Mouse (Mus musculus): ENCODE results near the gene Gtdc1. TPM values are rescaled to one million over a fixed set of nuclear protein-coding genes. Genes with fewer than 3 reads are reported as not detected.
"Not testable (repeated sequence)": the region's sequence is repeated elsewhere in the genome, so short reads cannot be mapped to it uniquely, and the experiment has no call there.

Gtdc1 gene
- polyA plus RNA-seq, 1 experiment = 15.5 TPM

DNA sequence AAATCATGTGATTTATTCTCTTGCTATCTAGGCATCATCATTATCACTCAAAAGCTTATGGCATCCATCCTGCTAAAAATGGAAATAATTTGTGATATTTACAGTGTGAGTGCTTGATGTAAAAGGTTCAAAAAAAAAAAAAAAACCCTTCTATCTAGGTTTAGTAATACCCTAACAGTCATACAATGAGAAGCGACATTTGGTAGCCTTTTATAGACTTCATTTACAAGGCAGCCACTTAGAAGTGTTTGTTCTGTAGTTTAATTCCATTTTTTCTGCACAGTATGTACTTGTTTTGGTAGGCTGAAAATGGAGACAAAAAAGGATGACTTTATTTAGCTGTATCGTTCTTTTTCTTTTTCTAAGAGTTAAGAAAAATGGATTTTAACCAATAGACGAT, 305.0 kb downstream of the Gtdc1 start:
- Histone ChIP-seq H3K27me3 (ENCODE audit: control insufficient read depth, insufficient read depth, low read length) (no peaks in the 10 kb centered on the region), H3K4me3 (ENCODE audit: control insufficient read depth, low read depth, low read length) (no peak overlapping the region), H3K36me3 (ENCODE audit: control insufficient read depth, insufficient read depth, low read length) (no peaks in the 10 kb centered on the region), H3K4me1 (ENCODE audit: control insufficient read depth, insufficient read depth, low read length) (no peaks in the 10 kb centered on the region), H3K27ac (ENCODE audit: control insufficient read depth, insufficient read depth, low read depth, low read length) (no peak overlapping the region)
- TF ChIP-seq POLR2A (IDR thresholded peaks at IDR 0.05; ENCODE audit: control insufficient read depth, low read depth, low read length) (no peak), CTCF (IDR thresholded peaks at IDR 0.05; ENCODE audit: control insufficient read depth, insufficient read depth, insufficient replicate concordance, low read depth, low read length) (no peak)

DNA sequence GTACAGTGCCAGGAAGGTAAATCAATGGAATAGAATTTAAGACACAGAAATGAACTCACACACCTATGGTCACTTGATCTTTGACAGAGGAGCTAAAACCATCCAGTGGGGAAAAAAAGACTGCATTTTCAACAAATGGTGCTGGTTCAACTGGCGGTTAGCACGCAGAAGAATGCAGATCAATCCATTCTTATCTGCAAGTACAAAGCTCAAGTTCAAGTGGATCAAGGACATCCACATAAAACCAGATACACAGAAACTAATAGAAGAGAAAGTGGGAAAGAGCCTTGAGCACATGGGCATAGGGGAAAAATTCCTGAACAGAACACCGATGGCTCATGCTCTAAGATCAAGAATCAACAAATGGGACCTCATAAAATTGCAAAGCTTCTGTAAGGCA, 327.8 kb downstream of the Gtdc1 start:
- H3K27ac ChIP-seq (ENCODE audit: control insufficient read depth, insufficient read depth, low read depth, low read length); H3K27me3 ChIP-seq (ENCODE audit: control insufficient read depth, insufficient read depth, low read length); H3K4me1 ChIP-seq (ENCODE audit: control insufficient read depth, insufficient read depth, low read length); H3K4me3 ChIP-seq (ENCODE audit: control insufficient read depth, low read depth, low read length); H3K36me3 ChIP-seq (ENCODE audit: control insufficient read depth, insufficient read depth, low read length): not testable (repeated sequence)

DNA sequence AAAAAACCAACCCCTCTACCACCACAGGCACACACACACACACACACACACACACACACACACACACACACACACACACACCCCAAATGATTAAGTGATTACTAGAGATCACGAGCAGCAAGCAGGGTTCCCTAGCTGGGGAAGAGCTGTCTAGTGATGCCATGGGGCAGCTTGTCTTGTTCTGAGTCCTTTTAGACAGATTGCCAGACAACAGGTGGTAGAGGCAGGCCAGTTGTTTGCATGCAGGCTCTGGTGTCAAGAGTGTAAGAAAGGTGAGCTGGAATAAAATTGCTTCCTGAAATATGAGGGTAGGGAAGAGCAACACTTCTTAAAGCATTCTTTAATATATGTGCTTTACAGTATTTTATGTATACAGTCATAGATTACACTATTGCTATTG, 333.2 kb downstream of the Gtdc1 start:
- Histone ChIP-seq H3K27me3 (ENCODE audit: control insufficient read depth, insufficient read depth, low read length) (no peaks in the 10 kb centered on the region), H3K4me3 (ENCODE audit: control insufficient read depth, low read depth, low read length) (no peak overlapping the region), H3K27ac (ENCODE audit: control insufficient read depth, insufficient read depth, low read depth, low read length) (no peak overlapping the region), H3K4me1 (ENCODE audit: control insufficient read depth, insufficient read depth, low read length) (no peaks in the 10 kb centered on the region), H3K36me3 (ENCODE audit: control insufficient read depth, insufficient read depth, low read length) (no peaks in the 10 kb centered on the region)
- TF ChIP-seq POLR2A (IDR thresholded peaks at IDR 0.05; ENCODE audit: control insufficient read depth, low read depth, low read length) (no peak), CTCF (IDR thresholded peaks at IDR 0.05; ENCODE audit: control insufficient read depth, insufficient read depth, insufficient replicate concordance, low read depth, low read length) (no peak)

DNA sequence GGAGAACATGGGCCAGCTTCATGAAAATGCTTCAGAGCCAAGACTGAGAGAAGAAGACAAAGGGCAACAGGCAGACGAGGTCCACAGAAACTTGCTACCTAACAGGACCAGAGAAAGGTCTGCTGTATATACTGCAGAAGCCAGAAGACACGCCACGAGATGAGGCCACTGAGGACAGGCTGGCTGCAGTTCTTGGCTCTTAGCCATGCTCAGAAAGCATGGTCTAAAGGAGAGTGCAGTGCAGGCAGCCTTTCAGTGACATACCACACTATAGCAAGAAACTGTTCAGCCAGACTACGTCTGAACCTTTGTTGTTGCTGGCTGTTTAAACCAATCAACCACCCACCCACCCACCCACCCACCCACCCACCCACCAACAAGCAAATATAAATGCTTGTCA, 336.6 kb downstream of the Gtdc1 start:
- TF ChIP-seq POLR2A (IDR thresholded peaks at IDR 0.05; ENCODE audit: control insufficient read depth, low read depth, low read length) (no peak), CTCF (IDR thresholded peaks at IDR 0.05; ENCODE audit: control insufficient read depth, insufficient read depth, insufficient replicate concordance, low read depth, low read length) (no peak)
- Histone ChIP-seq H3K4me3 (ENCODE audit: control insufficient read depth, low read depth, low read length) (no peak overlapping the region), H3K4me1 (ENCODE audit: control insufficient read depth, insufficient read depth, low read length) (no peaks in the 10 kb centered on the region), H3K27me3 (ENCODE audit: control insufficient read depth, insufficient read depth, low read length) (no peaks in the 10 kb centered on the region), H3K36me3 (ENCODE audit: control insufficient read depth, insufficient read depth, low read length) (no peaks in the 10 kb centered on the region), H3K27ac (ENCODE audit: control insufficient read depth, insufficient read depth, low read depth, low read length) (no peak overlapping the region)

GRCm38 (mm10) chr2:44584061-44584460, 343.4 kb downstream of the Gtdc1 start:
- no peak overlapping the region for H3K27ac ChIP-seq (ENCODE audit: control insufficient read depth, insufficient read depth, low read depth, low read length)
- no peak for TF ChIP-seq CTCF (IDR thresholded peaks at IDR 0.05; ENCODE audit: control insufficient read depth, insufficient read depth, insufficient replicate concordance, low read depth, low read length)
- TF ChIP-seq POLR2A (IDR thresholded peaks at IDR 0.05; ENCODE audit: control insufficient read depth, low read depth, low read length) = no peak
- no peak overlapping the region for H3K4me3 ChIP-seq (ENCODE audit: control insufficient read depth, low read depth, low read length)
- no peaks in the 10 kb centered on the region for H3K36me3 ChIP-seq (ENCODE audit: control insufficient read depth, insufficient read depth, low read length)
- no peaks in the 10 kb centered on the region for H3K4me1 ChIP-seq (ENCODE audit: control insufficient read depth, insufficient read depth, low read length)
- no peaks in the 10 kb centered on the region for H3K27me3 ChIP-seq (ENCODE audit: control insufficient read depth, insufficient read depth, low read length)

DNA sequence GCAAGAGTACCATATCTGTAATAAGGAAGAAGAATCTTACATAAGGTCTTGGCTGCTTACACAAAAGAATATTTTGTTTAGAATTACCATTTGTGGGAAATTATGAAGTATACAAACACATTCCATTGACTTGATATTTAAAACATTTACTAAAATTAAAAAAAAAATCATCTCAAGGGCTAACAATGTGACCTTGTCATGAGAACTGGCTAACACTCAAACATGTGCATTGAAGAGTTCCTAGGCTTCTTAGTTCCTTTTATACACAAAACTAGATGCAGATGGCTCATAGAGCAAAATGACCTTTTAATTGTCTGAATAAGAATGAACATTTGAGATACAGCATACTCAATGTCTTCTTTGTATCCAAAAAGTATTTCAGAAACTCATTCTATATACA, 344.0 kb downstream of the Gtdc1 start:
- no peaks in the 10 kb centered on the region for H3K36me3 ChIP-seq (ENCODE audit: control insufficient read depth, insufficient read depth, low read length)
- H3K4me1 ChIP-seq (ENCODE audit: control insufficient read depth, insufficient read depth, low read length) = no peaks in the 10 kb centered on the region
- no peak overlapping the region for H3K4me3 ChIP-seq (ENCODE audit: control insufficient read depth, low read depth, low read length)
- H3K27me3 ChIP-seq (ENCODE audit: control insufficient read depth, insufficient read depth, low read length) = no peaks in the 10 kb centered on the region
- TF ChIP-seq POLR2A (IDR thresholded peaks at IDR 0.05; ENCODE audit: control insufficient read depth, low read depth, low read length) = no peak
- TF ChIP-seq CTCF (IDR thresholded peaks at IDR 0.05; ENCODE audit: control insufficient read depth, insufficient read depth, insufficient replicate concordance, low read depth, low read length) = no peak
- no peak overlapping the region for H3K27ac ChIP-seq (ENCODE audit: control insufficient read depth, insufficient read depth, low read depth, low read length)

DNA sequence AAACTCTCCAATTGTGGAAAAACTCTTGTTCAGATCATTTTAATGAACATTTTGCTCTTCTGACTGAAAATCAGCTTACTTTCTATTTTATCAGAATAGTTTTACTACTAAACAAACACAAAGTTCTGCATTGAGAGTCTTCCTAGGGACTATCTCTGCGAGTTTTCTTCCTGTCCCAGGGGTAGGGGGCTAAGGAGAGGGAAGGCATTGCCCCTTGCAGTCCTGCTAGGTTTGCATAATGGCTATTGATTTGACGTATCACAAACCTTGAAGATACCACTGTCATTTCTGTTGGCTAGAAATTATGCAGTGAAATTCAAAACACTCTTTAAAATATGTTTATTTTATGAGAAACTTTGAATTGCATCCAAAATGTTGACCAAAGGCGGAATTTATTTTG, 355.6 kb downstream of the Gtdc1 start:
- TF ChIP-seq CTCF (IDR thresholded peaks at IDR 0.05; ENCODE audit: control insufficient read depth, insufficient read depth, insufficient replicate concordance, low read depth, low read length) (no peak), POLR2A (IDR thresholded peaks at IDR 0.05; ENCODE audit: control insufficient read depth, low read depth, low read length) (no peak)
- Histone ChIP-seq H3K36me3 (ENCODE audit: control insufficient read depth, insufficient read depth, low read length) (no peaks in the 10 kb centered on the region), H3K27me3 (ENCODE audit: control insufficient read depth, insufficient read depth, low read length) (no peaks in the 10 kb centered on the region), H3K4me1 (ENCODE audit: control insufficient read depth, insufficient read depth, low read length) (no peaks in the 10 kb centered on the region), H3K4me3 (ENCODE audit: control insufficient read depth, low read depth, low read length) (no peak overlapping the region), H3K27ac (ENCODE audit: control insufficient read depth, insufficient read depth, low read depth, low read length) (no peak overlapping the region)

GRCm38 (mm10) chr2:44571156-44571555, 356.3 kb downstream of the Gtdc1 start:
- no peak overlapping the region for H3K4me3 ChIP-seq (ENCODE audit: control insufficient read depth, low read depth, low read length)
- H3K27ac ChIP-seq (ENCODE audit: control insufficient read depth, insufficient read depth, low read depth, low read length) = no peak overlapping the region
- H3K36me3 ChIP-seq (ENCODE audit: control insufficient read depth, insufficient read depth, low read length) = no peaks in the 10 kb centered on the region
- H3K4me1 ChIP-seq (ENCODE audit: control insufficient read depth, insufficient read depth, low read length) = no peaks in the 10 kb centered on the region
- no peak for TF ChIP-seq POLR2A (IDR thresholded peaks at IDR 0.05; ENCODE audit: control insufficient read depth, low read depth, low read length)
- no peak for TF ChIP-seq CTCF (IDR thresholded peaks at IDR 0.05; ENCODE audit: control insufficient read depth, insufficient read depth, insufficient replicate concordance, low read depth, low read length)
- no peaks in the 10 kb centered on the region for H3K27me3 ChIP-seq (ENCODE audit: control insufficient read depth, insufficient read depth, low read length)

Data from testis, adult 2 months (tissue).